Mouse (Mus musculus) forebrain, embryonic 15.5 days (tissue): ENCODE data around the gene Apool. TPM values are rescaled to one million over a fixed set of nuclear protein-coding genes. Genes with fewer than 3 reads are reported as not detected.

Experiments
- ATAC-seq: fragments of 200-750 bp; cut with Nextera tagmentation; replicated peaks from 2 replicates; pipeline ENCODE4 v1.8.0; 2017; ENCODE audit warnings: mild to moderate bottlenecking, moderate TSS enrichment, moderate library complexity
- H3K27ac ChIP-seq: fragments of 300-500 bp; sonication (generic); replicated peaks from 2 replicates; pipeline ENCODE4 v1.5.1; 2015; ENCODE audit warnings: mild to moderate bottlenecking, inconsistent platforms
- H3K27me3 ChIP-seq: fragments of 300-500 bp; sonication (generic); 2 replicates; pipeline ENCODE4 v1.6.1; 2015; ENCODE audit warnings: inconsistent platforms
- H3K36me3 ChIP-seq: fragments of 300-500 bp; sonication (generic); 2 replicates; pipeline ENCODE4 v1.6.1; 2015; ENCODE audit warnings: mild to moderate bottlenecking, inconsistent platforms
- H3K4me1 ChIP-seq: fragments of 300-500 bp; sonication (generic); 2 replicates; pipeline ENCODE4 v1.6.1; 2015; ENCODE audit warnings: inconsistent platforms
- H3K4me2 ChIP-seq: fragments of 300-500 bp; sonication (generic); replicated peaks from 2 replicates; pipeline ENCODE4 v1.6.1; 2015; ENCODE audit warnings: mild to moderate bottlenecking, inconsistent platforms
- H3K4me3 ChIP-seq: fragments of 300-500 bp; sonication (generic); 2 replicates; pipeline ENCODE4 v1.5.1; 2015; ENCODE audit warnings: mild to moderate bottlenecking, inconsistent platforms
- H3K9ac ChIP-seq: fragments of 300-500 bp; sonication (generic); replicated peaks from 2 replicates; pipeline ENCODE4 v1.6.1; 2015; ENCODE audit warnings: mild to moderate bottlenecking, inconsistent platforms
- H3K9me3 ChIP-seq: fragments of 300-500 bp; sonication (generic); 2 replicates; pipeline ENCODE4 v1.6.1; 2016; ENCODE audit warnings: inconsistent platforms
- WGBS: fragments of 180-500 bp; shearing (Covaris S2); methylation state at CpG from one replicate; pipeline ENCODE4 v1.1.7; 2015; ENCODE audit warnings: mixed read lengths; 5-methylcytosine and 5-hydroxymethylcytosine counted together
- polyA plus RNA-seq: library from polyadenylated mRNA; unstranded; fragments of >200 nt; fragmentation: Nextera tagmentation; extraction: Ambion mirVana; gene quantifications from 2 replicates; pipeline ENCODE4 v1.2.1, GENCODE M21; 2015

Gene Apool
- polyA plus RNA-seq, 1 experiment from 2014 or later: 23.1 TPM

DNA sequence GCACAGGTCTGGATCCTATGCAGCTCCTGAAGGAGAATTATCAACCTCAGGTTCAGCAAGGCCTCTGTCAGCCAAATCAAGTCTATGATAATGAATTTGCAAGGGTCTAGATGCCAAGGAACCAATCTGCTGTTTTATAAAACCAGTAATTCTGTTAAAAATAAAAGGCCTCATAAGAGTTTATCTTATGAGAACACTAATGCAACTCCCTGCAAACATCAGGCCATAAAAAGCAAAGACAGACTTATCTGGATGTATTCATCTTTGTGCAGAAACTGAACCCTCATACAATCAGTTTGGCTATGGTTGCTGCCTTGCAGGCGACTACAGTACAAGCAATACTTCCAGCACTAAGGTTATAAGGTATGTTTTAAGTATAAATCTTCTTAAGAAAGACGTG, 101.2 kb downstream of the Apool start:
- no peak overlapping the region for H3K4me3 ChIP-seq
- H3K36me3 ChIP-seq: no peaks in the 10 kb centered on the region
- H3K27ac ChIP-seq: no peak overlapping the region
- H3K9ac ChIP-seq: no peak overlapping the region
- H3K4me1 ChIP-seq: no peaks in the 10 kb centered on the region
- no peaks in the 10 kb centered on the region for H3K27me3 ChIP-seq
- H3K4me2 ChIP-seq: no peak overlapping the region
- no peak for ATAC-seq
- WGBS: 75% methylated on average over 2 of the region's 2 CpGs
- no peaks in the 10 kb centered on the region for H3K9me3 ChIP-seq

Other genes with a start within 250 kb of the Apool start
- not detected in 2 replicates for gene 4933403O08Rik, start 72.3 kb upstream of the Apool start, polyA plus RNA-seq
- gene Satl1, start 95.4 kb downstream of the Apool start, polyA plus RNA-seq: not detected in 2 replicates
- not detected in 2 replicates for gene 2010106E10Rik, start 183.9 kb downstream of the Apool start, polyA plus RNA-seq